Mouse (Mus musculus): ENCODE measurements around the gene Mapk8ip3.

- TF ChIP-seq CTCF (IDR thresholded peaks at IDR 0.05; ENCODE audit: borderline replicate concordance, control insufficient read depth, extremely low read depth, insufficient read depth, low read length, poor library complexity), result no peak
- TF ChIP-seq POLR2A (IDR thresholded peaks at IDR 0.05; ENCODE audit: control insufficient read depth, extremely low read depth, insufficient read depth, low read length, poor library complexity), result no peak
Observed at GRCm38 (mm10) chr17:24874989-24875388, 61.8 kb downstream of the Mapk8ip3 start.
